Mouse (Mus musculus) CH12.LX (cell line): ENCODE measurements at regions not wholly inside any gene's neighbourhood (a gene's known extent, or its start where the extent isn't known, plus 50 kb on each side); places are given as distances from the start of the nearest gene placed in this dataset.

Experiments
- JUND ChIP-seq: conservative IDR thresholded peaks from 2 replicates; pipeline ENCODE4 v1.6.1; 2011; ENCODE audit warnings: low read depth, low read length, improper control_type of control experiment
- MYC ChIP-seq: IDR thresholded peaks from 2 replicates; pipeline ENCODE4 v1.6.1; 2011; ENCODE audit warnings: low read depth, mild to moderate bottlenecking, improper control_type of control experiment, low read length
- POLR2A ChIP-seq: IDR thresholded peaks from 2 replicates; pipeline ENCODE4 v1.6.1; 2011; ENCODE audit warnings: low read depth, mild to moderate bottlenecking, improper control_type of control experiment, low read length

GRCm38 (mm10) chr1:147175350-147175749 is 680.8 kb downstream of the Brinp3 start:
- TF ChIP-seq MYC, result no peak
- no peak for TF ChIP-seq POLR2A
- TF ChIP-seq JUND, result no peak
